Mouse (Mus musculus) kidney, embryonic 14.5 days (tissue): ENCODE measurements around the gene Chit1. TPM values are rescaled to one million over a fixed set of nuclear protein-coding genes. Genes with fewer than 3 reads are reported as not detected.
A peak's percentile ranks its signal among the peaks of the same experiment; 100 is the strongest.

Experiments
- ATAC-seq: fragments of 200-750 bp; cut with Nextera tagmentation; 2 replicates; pipeline ENCODE4 v1.8.0; 2017; ENCODE audit warnings: moderate number of reproducible peaks, mild to moderate bottlenecking, moderate TSS enrichment, moderate library complexity; ENCODE audit not compliant: low FRiP score, low TSS enrichment
- H3K27ac ChIP-seq: fragments of 300-500 bp; sonication (generic); 2 replicates; pipeline ENCODE4 v1.5.1; 2014; ENCODE audit warnings: low read depth, mild to moderate bottlenecking, low read length, moderate library complexity, mixed read lengths
- H3K27me3 ChIP-seq: fragments of 300-500 bp; sonication (generic); 2 replicates; pipeline ENCODE4 v1.6.1; 2014; ENCODE audit warnings: mild to moderate bottlenecking, low read length; ENCODE audit not compliant: control insufficient read depth, insufficient read depth
- H3K36me3 ChIP-seq: fragments of 300-500 bp; sonication (generic); 2 replicates; pipeline ENCODE4 v1.6.1; 2014; ENCODE audit warnings: low read length, mixed read lengths; ENCODE audit not compliant: control insufficient read depth, insufficient read depth
- H3K4me1 ChIP-seq: fragments of 300-500 bp; sonication (generic); 2 replicates; pipeline ENCODE4 v1.6.1; 2014; ENCODE audit warnings: low read length, mixed read lengths; ENCODE audit not compliant: control insufficient read depth, insufficient read depth
- H3K4me2 ChIP-seq: fragments of 300-500 bp; sonication (generic); replicated peaks from 2 replicates; pipeline ENCODE4 v1.6.1; 2014; ENCODE audit warnings: low read depth, mild to moderate bottlenecking, low read length
- H3K4me3 ChIP-seq: fragments of 300-500 bp; sonication (generic); 2 replicates; pipeline ENCODE4 v1.5.1; 2014; ENCODE audit warnings: mild to moderate bottlenecking, low read length
- H3K9ac ChIP-seq: fragments of 300-500 bp; sonication (generic); 2 replicates; pipeline ENCODE4 v1.6.1; 2014; ENCODE audit warnings: low read depth, mild to moderate bottlenecking, low read length, moderate library complexity
- H3K9me3 ChIP-seq: fragments of 300-500 bp; sonication (generic); 2 replicates; pipeline ENCODE4 v1.6.1; 2016; ENCODE audit warnings: low read length; ENCODE audit not compliant: control insufficient read depth
- WGBS: fragments of 180-500 bp; shearing (Covaris S2); extraction: QIAGEN DNeasy Blood & Tissue Kit; methylation state at CpG from one replicate; pipeline ENCODE4 v1.1.7; 2014; 5-methylcytosine and 5-hydroxymethylcytosine counted together
- polyA plus RNA-seq: library from polyadenylated mRNA; unstranded; fragments of >200 nt; fragmentation: Nextera tagmentation; extraction: Ambion mirVana; gene quantifications from 2 replicates; pipeline ENCODE4 v1.2.1, GENCODE M21; 2014

The Chit1 gene
- polyA plus RNA-seq, 1 experiment from 2014 or later = 0.28 TPM

- H3K36me3 ChIP-seq = no peaks in the 10 kb centered on the region
- no peaks in the 10 kb centered on the region for H3K27me3 ChIP-seq
- no peak overlapping the region for H3K9ac ChIP-seq
- no peaks in the 10 kb centered on the region for H3K4me1 ChIP-seq
- H3K4me2 ChIP-seq = no peak overlapping the region
- no peaks in the 10 kb centered on the region for H3K9me3 ChIP-seq
- no peak for ATAC-seq
- no peak overlapping the region for H3K4me3 ChIP-seq
- 54% methylated on average over 3 of the region's 3 CpGs for WGBS
- no peak overlapping the region for H3K27ac ChIP-seq
Measured at GRCm38 (mm10) chr1:134136351-134136750, 25.3 kb downstream of the Chit1 start.

- 82% methylated on average over 9 of the region's 9 CpGs for WGBS
- no peaks in the 10 kb centered on the region for H3K4me1 ChIP-seq
- H3K9me3 ChIP-seq = no peaks in the 10 kb centered on the region
- ATAC-seq = no peak
- no peaks in the 10 kb centered on the region for H3K27me3 ChIP-seq
- no peaks in the 10 kb centered on the region for H3K36me3 ChIP-seq
- H3K9ac ChIP-seq = no peak overlapping the region
- no peak overlapping the region for H3K4me3 ChIP-seq
- H3K4me2 ChIP-seq = no peak overlapping the region
- no peak overlapping the region for H3K27ac ChIP-seq
Measured at GRCm38 (mm10) chr1:134138424-134138823, 27.4 kb downstream of the Chit1 start.

GRCm38 (mm10) chr1:134142363-134142794 is 31.3 kb downstream of the Chit1 start:
- no peak overlapping the region for H3K27ac ChIP-seq
- H3K36me3 ChIP-seq = no peaks in the 10 kb centered on the region
- H3K9ac ChIP-seq = no peak overlapping the region
- H3K9me3 ChIP-seq = no peaks in the 10 kb centered on the region
- H3K4me2 ChIP-seq = no peak overlapping the region
- no peak overlapping the region for H3K4me3 ChIP-seq
- no peak for ATAC-seq
- no peaks in the 10 kb centered on the region for H3K27me3 ChIP-seq
- WGBS = 52% methylated on average over 4 of the region's 4 CpGs
- H3K4me1 ChIP-seq = no peaks in the 10 kb centered on the region

- H3K4me3 ChIP-seq = no peak overlapping the region
- no peak overlapping the region for H3K27ac ChIP-seq
- no peak overlapping the region for H3K9ac ChIP-seq
- 85% methylated on average over 8 of the region's 8 CpGs for WGBS
- H3K4me1 ChIP-seq = no peaks in the 10 kb centered on the region
- H3K4me2 ChIP-seq = no peak overlapping the region
- no peak for ATAC-seq
- H3K27me3 ChIP-seq = no peaks in the 10 kb centered on the region
- H3K9me3 ChIP-seq = no peaks in the 10 kb centered on the region
- H3K36me3 ChIP-seq = no peaks in the 10 kb centered on the region
Measured at GRCm38 (mm10) chr1:134146066-134146465, 35.0 kb downstream of the Chit1 start.

- H3K4me3 ChIP-seq = no peak overlapping the region
- H3K27me3 ChIP-seq = no peaks in the 10 kb centered on the region
- no peak overlapping the region for H3K9ac ChIP-seq
- H3K36me3 ChIP-seq = no peaks in the 10 kb centered on the region
- H3K27ac ChIP-seq = no peak overlapping the region
- no peak for ATAC-seq
- H3K9me3 ChIP-seq = peaks cover 4% of the 10 kb centered on the region; the same call in 1 of the 2 replicates
- no peak overlapping the region for H3K4me2 ChIP-seq
- WGBS = 41% methylated on average over 8 of the region's 8 CpGs
- H3K4me1 ChIP-seq = no peaks in the 10 kb centered on the region
Measured at GRCm38 (mm10) chr1:134150076-134150475, 39.0 kb downstream of the Chit1 start.

- no peaks in the 10 kb centered on the region for H3K36me3 ChIP-seq
- 96% methylated on average over 9 of the region's 9 CpGs for WGBS
- ATAC-seq = no peak
- H3K27ac ChIP-seq = no peak overlapping the region
- peaks cover 4% of the 10 kb centered on the region; the same call in 1 of the 2 replicates for H3K9me3 ChIP-seq
- H3K4me3 ChIP-seq = no peak overlapping the region
- H3K4me2 ChIP-seq = no peak overlapping the region
- no peaks in the 10 kb centered on the region for H3K27me3 ChIP-seq
- H3K9ac ChIP-seq = no peak overlapping the region
- H3K4me1 ChIP-seq = no peaks in the 10 kb centered on the region
Measured at GRCm38 (mm10) chr1:134150745-134151144, 39.7 kb downstream of the Chit1 start.

GRCm38 (mm10) chr1:134151655-134152412 is 40.8 kb downstream of the Chit1 start:
- Histone ChIP-seq H3K27me3 (no peaks in the 10 kb centered on the region), H3K4me3 (no peak overlapping the region), H3K4me1 (no peaks in the 10 kb centered on the region), H3K9ac (no peak overlapping the region), H3K36me3 (no peaks in the 10 kb centered on the region), H3K27ac (no peak overlapping the region), H3K4me2 (no peak overlapping the region), H3K9me3 (peaks cover 4% of the 10 kb centered on the region; the same call in 1 of the 2 replicates)
- WGBS = 35% methylated on average over 13 of the region's 13 CpGs
- ATAC-seq = peak; percentile 67

- peaks cover 4% of the 10 kb centered on the region; the same call in 1 of the 2 replicates for H3K9me3 ChIP-seq
- H3K27me3 ChIP-seq = no peaks in the 10 kb centered on the region
- no peak for ATAC-seq
- no peak overlapping the region for H3K4me2 ChIP-seq
- H3K4me1 ChIP-seq = no peaks in the 10 kb centered on the region
- H3K36me3 ChIP-seq = no peaks in the 10 kb centered on the region
- no peak overlapping the region for H3K27ac ChIP-seq
- no peak overlapping the region for H3K4me3 ChIP-seq
- WGBS = 73% methylated on average over 21 of the region's 21 CpGs
- H3K9ac ChIP-seq = no peak overlapping the region
Measured at GRCm38 (mm10) chr1:134152626-134153590, 41.9 kb downstream of the Chit1 start.

GRCm38 (mm10) chr1:134154121-134154520 is 43.1 kb downstream of the Chit1 start:
- Histone ChIP-seq H3K9ac (no peak overlapping the region), H3K27me3 (no peaks in the 10 kb centered on the region), H3K4me1 (no peaks in the 10 kb centered on the region), H3K9me3 (peaks cover 4% of the 10 kb centered on the region; the same call in 1 of the 2 replicates), H3K4me3 (no peak overlapping the region), H3K36me3 (no peaks in the 10 kb centered on the region), H3K27ac (no peak overlapping the region), H3K4me2 (no peak overlapping the region)
- WGBS = 92% methylated on average over 3 of the region's 3 CpGs
- ATAC-seq = no peak
